Mouse (Mus musculus) liver, adult 2 months (tissue): ENCODE measurements around the gene Ptprn2.

Experiments
- CTCF ChIP-seq: fragments of 200-500 bp; IDR thresholded peaks from 2 replicates; pipeline ENCODE4 v1.5.1; 2011; ENCODE audit warnings: low read depth, low read length, control low read depth
- POLR2A ChIP-seq: fragments of 200-500 bp; IDR thresholded peaks from 2 replicates; pipeline ENCODE4 v1.6.1; 2011; ENCODE audit warnings: low read length, control low read depth; ENCODE audit not compliant: insufficient read depth; ENCODE audit errors: extremely low read depth

- TF ChIP-seq CTCF (no peak), POLR2A (no peak)
Observed at GRCm38 (mm10) chr12:116661018-116661417, 175.5 kb downstream of the Ptprn2 start.
